Mouse (Mus musculus) kidney, embryonic 14.5 days (tissue): ENCODE measurements around the gene Spata16. TPM values are rescaled to one million over a fixed set of nuclear protein-coding genes. Genes with fewer than 3 reads are reported as not detected.
"Not testable (repeated sequence)": the region's sequence is repeated elsewhere in the genome, so short reads cannot be mapped to it uniquely, and the experiment has no call there.

ENCODE experiments used
- ATAC-seq: fragments of 200-750 bp; cut with Nextera tagmentation; 2 replicates; pipeline ENCODE4 v1.8.0; 2017; ENCODE audit warnings: moderate number of reproducible peaks, mild to moderate bottlenecking, moderate TSS enrichment, moderate library complexity; ENCODE audit not compliant: low FRiP score, low TSS enrichment
- H3K27ac ChIP-seq: fragments of 300-500 bp; sonication (generic); 2 replicates; pipeline ENCODE4 v1.5.1; 2014; ENCODE audit warnings: low read depth, mild to moderate bottlenecking, low read length, moderate library complexity, mixed read lengths
- H3K27me3 ChIP-seq: fragments of 300-500 bp; sonication (generic); 2 replicates; pipeline ENCODE4 v1.6.1; 2014; ENCODE audit warnings: mild to moderate bottlenecking, low read length; ENCODE audit not compliant: control insufficient read depth, insufficient read depth
- H3K36me3 ChIP-seq: fragments of 300-500 bp; sonication (generic); 2 replicates; pipeline ENCODE4 v1.6.1; 2014; ENCODE audit warnings: low read length, mixed read lengths; ENCODE audit not compliant: control insufficient read depth, insufficient read depth
- H3K4me1 ChIP-seq: fragments of 300-500 bp; sonication (generic); 2 replicates; pipeline ENCODE4 v1.6.1; 2014; ENCODE audit warnings: low read length, mixed read lengths; ENCODE audit not compliant: control insufficient read depth, insufficient read depth
- H3K4me2 ChIP-seq: fragments of 300-500 bp; sonication (generic); replicated peaks from 2 replicates; pipeline ENCODE4 v1.6.1; 2014; ENCODE audit warnings: low read depth, mild to moderate bottlenecking, low read length
- H3K4me3 ChIP-seq: fragments of 300-500 bp; sonication (generic); 2 replicates; pipeline ENCODE4 v1.5.1; 2014; ENCODE audit warnings: mild to moderate bottlenecking, low read length
- H3K9ac ChIP-seq: fragments of 300-500 bp; sonication (generic); 2 replicates; pipeline ENCODE4 v1.6.1; 2014; ENCODE audit warnings: low read depth, mild to moderate bottlenecking, low read length, moderate library complexity
- H3K9me3 ChIP-seq: fragments of 300-500 bp; sonication (generic); 2 replicates; pipeline ENCODE4 v1.6.1; 2016; ENCODE audit warnings: low read length; ENCODE audit not compliant: control insufficient read depth
- WGBS: fragments of 180-500 bp; shearing (Covaris S2); extraction: QIAGEN DNeasy Blood & Tissue Kit; methylation state at CpG from one replicate; pipeline ENCODE4 v1.1.7; 2014; 5-methylcytosine and 5-hydroxymethylcytosine counted together
- polyA plus RNA-seq: library from polyadenylated mRNA; unstranded; fragments of >200 nt; fragmentation: Nextera tagmentation; extraction: Ambion mirVana; gene quantifications from 2 replicates; pipeline ENCODE4 v1.2.1, GENCODE M21; 2014

Gene Spata16
- polyA plus RNA-seq, 1 experiment from 2014 or later, result not detected

- H3K9me3 ChIP-seq, result no peaks in the 10 kb centered on the region
- WGBS, result 77% methylated on average over 3 of the region's 3 CpGs
- H3K9ac ChIP-seq, result no peak overlapping the region
- H3K4me2 ChIP-seq, result no peak overlapping the region
- no peaks in the 10 kb centered on the region for H3K36me3 ChIP-seq
- H3K4me3 ChIP-seq, result no peak overlapping the region
- ATAC-seq, result no peak
- no peaks in the 10 kb centered on the region for H3K27me3 ChIP-seq
- no peaks in the 10 kb centered on the region for H3K4me1 ChIP-seq
- H3K27ac ChIP-seq, result no peak overlapping the region
Observed at GRCm38 (mm10) chr3:26685832-26686231, 48.4 kb downstream of the Spata16 start.

- not testable (repeated sequence) for H3K9me3 ChIP-seq, ATAC-seq, H3K36me3 ChIP-seq, H3K27me3 ChIP-seq, H3K4me2 ChIP-seq, H3K4me3 ChIP-seq, H3K27ac ChIP-seq, H3K4me1 ChIP-seq, H3K9ac ChIP-seq
- WGBS, result 74% methylated on average over 5 of the region's 5 CpGs
Observed at GRCm38 (mm10) chr3:26709492-26709891, 72.1 kb downstream of the Spata16 start.

- Histone ChIP-seq H3K4me3 (no peak overlapping the region), H3K4me1 (no peaks in the 10 kb centered on the region), H3K4me2 (no peak overlapping the region), H3K9ac (no peak overlapping the region), H3K36me3 (no peaks in the 10 kb centered on the region), H3K27me3 (no peaks in the 10 kb centered on the region), H3K9me3 (no peaks in the 10 kb centered on the region), H3K27ac (no peak overlapping the region)
- WGBS, result 37% methylated on average over 6 of the region's 6 CpGs
- ATAC-seq, result no peak
Observed at GRCm38 (mm10) chr3:26727526-26727925, 90.1 kb downstream of the Spata16 start.

GRCm38 (mm10) chr3:26750492-26750891 is 113.1 kb downstream of the Spata16 start:
- H3K4me2 ChIP-seq, result no peak overlapping the region
- H3K9ac ChIP-seq, result no peak overlapping the region
- H3K27ac ChIP-seq, result no peak overlapping the region
- no peaks in the 10 kb centered on the region for H3K9me3 ChIP-seq
- ATAC-seq, result no peak
- 78% methylated on average over 2 of the region's 2 CpGs for WGBS
- H3K36me3 ChIP-seq, result no peaks in the 10 kb centered on the region
- no peaks in the 10 kb centered on the region for H3K27me3 ChIP-seq
- no peak overlapping the region for H3K4me3 ChIP-seq
- H3K4me1 ChIP-seq, result no peaks in the 10 kb centered on the region

GRCm38 (mm10) chr3:26752441-26752840 is 115.0 kb downstream of the Spata16 start:
- Histone ChIP-seq H3K4me3 (no peak overlapping the region), H3K36me3 (no peaks in the 10 kb centered on the region), H3K27me3 (no peaks in the 10 kb centered on the region), H3K27ac (no peak overlapping the region), H3K9ac (no peak overlapping the region), H3K4me1 (no peaks in the 10 kb centered on the region), H3K4me2 (no peak overlapping the region), H3K9me3 (no peaks in the 10 kb centered on the region)
- no peak for ATAC-seq
- 91% methylated on average over 6 of the region's 6 CpGs for WGBS

- H3K27me3 ChIP-seq, result no peaks in the 10 kb centered on the region
- H3K4me2 ChIP-seq, result no peak overlapping the region
- no peaks in the 10 kb centered on the region for H3K4me1 ChIP-seq
- WGBS, result 71% methylated on average over 12 of the region's 12 CpGs
- no peak overlapping the region for H3K9ac ChIP-seq
- H3K36me3 ChIP-seq, result no peaks in the 10 kb centered on the region
- no peak overlapping the region for H3K27ac ChIP-seq
- no peaks in the 10 kb centered on the region for H3K9me3 ChIP-seq
- H3K4me3 ChIP-seq, result no peak overlapping the region
- no peak for ATAC-seq
Observed at GRCm38 (mm10) chr3:26793334-26794101, 156.1 kb downstream of the Spata16 start.

- ATAC-seq, result no peak
- no peaks in the 10 kb centered on the region for H3K4me1 ChIP-seq
- H3K4me3 ChIP-seq, result no peak overlapping the region
- H3K27ac ChIP-seq, result no peak overlapping the region
- no peak overlapping the region for H3K4me2 ChIP-seq
- no peak overlapping the region for H3K9ac ChIP-seq
- 84% methylated on average over 7 of the region's 7 CpGs for WGBS
- no peaks in the 10 kb centered on the region for H3K36me3 ChIP-seq
- H3K9me3 ChIP-seq, result no peaks in the 10 kb centered on the region
- no peaks in the 10 kb centered on the region for H3K27me3 ChIP-seq
Observed at GRCm38 (mm10) chr3:26795851-26796538, 158.6 kb downstream of the Spata16 start.

- 74% methylated on average over 1 of the region's 1 CpGs for WGBS
- Histone ChIP-seq H3K36me3 (no peaks in the 10 kb centered on the region), H3K27me3 (no peaks in the 10 kb centered on the region), H3K9me3 (no peaks in the 10 kb centered on the region), H3K4me2 (no peak overlapping the region), H3K9ac (no peak overlapping the region), H3K4me1 (no peaks in the 10 kb centered on the region), H3K4me3 (no peak overlapping the region), H3K27ac (no peak overlapping the region)
- no peak for ATAC-seq
Observed at GRCm38 (mm10) chr3:26796954-26797353, 159.5 kb downstream of the Spata16 start.

- WGBS, result 82% methylated on average over 8 of the region's 8 CpGs
- no peak overlapping the region for H3K27ac ChIP-seq
- no peaks in the 10 kb centered on the region for H3K9me3 ChIP-seq
- no peaks in the 10 kb centered on the region for H3K27me3 ChIP-seq
- H3K36me3 ChIP-seq, result no peaks in the 10 kb centered on the region
- ATAC-seq, result no peak
- H3K4me3 ChIP-seq, result no peak overlapping the region
- no peaks in the 10 kb centered on the region for H3K4me1 ChIP-seq
- H3K4me2 ChIP-seq, result no peak overlapping the region
- no peak overlapping the region for H3K9ac ChIP-seq
Observed at GRCm38 (mm10) chr3:26814307-26814706, 176.9 kb downstream of the Spata16 start.
